Mouse (Mus musculus) bone marrow, adult 2 months (tissue): ENCODE measurements around the gene Trim14.

ENCODE experiments used
- CTCF ChIP-seq: fragments of 200-500 bp; IDR thresholded peaks from 2 replicates; pipeline ENCODE4 v1.5.1; 2011; ENCODE audit warnings: low read length, control low read depth; ENCODE audit not compliant: control insufficient read depth, insufficient read depth
- POLR2A ChIP-seq: fragments of 200-500 bp; IDR thresholded peaks from 2 replicates; pipeline ENCODE4 v1.6.1; 2011; ENCODE audit warnings: low read depth, mild to moderate bottlenecking, control low read depth, low read length, borderline replicate concordance; ENCODE audit not compliant: control insufficient read depth

DNA sequence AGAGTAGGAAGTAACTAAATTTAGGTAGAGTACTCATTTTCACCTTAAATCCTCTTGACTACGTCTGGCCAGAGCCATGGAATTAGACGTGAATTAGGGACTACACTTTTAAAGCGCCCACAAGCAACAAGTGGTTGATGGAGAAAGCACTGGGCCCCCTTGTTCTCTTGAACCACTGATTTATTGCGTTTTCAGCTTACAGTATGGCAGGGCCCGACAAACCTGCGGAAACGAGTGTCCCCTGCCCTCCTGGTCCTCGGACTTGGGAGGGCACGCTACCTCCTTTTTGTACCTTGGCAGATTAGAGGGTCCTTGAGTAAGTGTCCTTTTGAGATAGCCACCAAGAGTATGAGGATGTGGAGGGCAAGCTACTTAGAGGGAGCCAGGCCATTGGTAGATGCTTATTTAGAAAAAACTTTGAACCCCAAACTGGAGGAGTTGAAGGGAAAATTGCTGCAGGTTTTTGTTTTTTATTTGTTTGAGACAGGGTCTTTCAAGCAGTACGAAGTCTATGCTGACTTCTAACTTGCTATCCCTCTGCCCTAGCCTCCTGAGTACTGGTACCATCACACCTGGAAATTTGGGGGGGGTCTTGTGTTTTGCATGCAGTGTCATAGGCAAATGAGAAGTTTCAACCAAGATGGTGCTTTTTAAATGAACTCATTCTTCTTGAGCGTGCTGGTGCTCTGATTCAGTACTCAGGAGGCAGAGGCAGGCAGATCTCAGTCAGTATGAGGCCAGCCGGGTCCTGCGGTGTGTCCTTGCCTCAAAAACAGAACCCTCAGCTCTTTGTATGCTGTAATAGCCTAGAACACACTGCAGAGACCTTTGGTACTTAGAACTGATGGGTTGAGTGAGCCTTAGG, 82.9 kb downstream of the Trim14 start:
- TF ChIP-seq CTCF (no peak), POLR2A (no peak)
